Mouse (Mus musculus) testis, postnatal 10 days (tissue): Measurements from ENCODE around the gene Gm45261.

ENCODE experiments used
- DNase-seq: peaks from one replicate; pipeline ENCODE4 v3.0.0; 2021; ENCODE audit warnings: low spot score

Gene Gm45261

GRCm38 (mm10) chr1:80461348-80461747, at the start of gene Gm45261:
Gene Gm45261 (minus strand): TSS chr1:80461448.
- no peak for DNase-seq

GRCm38 (mm10) chr1:80504757-80505156, 43.5 kb upstream of the Gm45261 start:
- DNase-seq = no peak

GRCm38 (mm10) chr1:80504081-80504480, 42.8 kb upstream of the Gm45261 start:
- no peak for DNase-seq

GRCm38 (mm10) chr1:80502456-80503165, 41.4 kb upstream of the Gm45261 start:
- DNase-seq = no peak

- DNase-seq = no peak
Observed at GRCm38 (mm10) chr1:80499264-80499663, 38.0 kb upstream of the Gm45261 start.

- DNase-seq = no peak
Observed at GRCm38 (mm10) chr1:80496360-80496759, 35.1 kb upstream of the Gm45261 start.

GRCm38 (mm10) chr1:80483419-80483818, 22.2 kb upstream of the Gm45261 start:
- no peak for DNase-seq

- no peak for DNase-seq
Observed at GRCm38 (mm10) chr1:80474942-80475341, 13.7 kb upstream of the Gm45261 start.

GRCm38 (mm10) chr1:80472395-80472794, 11.1 kb upstream of the Gm45261 start:
- no peak for DNase-seq

- no peak for DNase-seq
Observed at GRCm38 (mm10) chr1:80459923-80460322, 1.3 kb downstream of the Gm45261 start.

GRCm38 (mm10) chr1:80459477-80459876, 1.8 kb downstream of the Gm45261 start:
- no peak for DNase-seq

GRCm38 (mm10) chr1:80453971-80454370, 7.3 kb downstream of the Gm45261 start:
- no peak for DNase-seq

GRCm38 (mm10) chr1:80451914-80452549, 9.2 kb downstream of the Gm45261 start:
- DNase-seq = no peak

GRCm38 (mm10) chr1:80447554-80447953, 13.7 kb downstream of the Gm45261 start:
- no peak for DNase-seq

- DNase-seq = no peak
Observed at GRCm38 (mm10) chr1:80440911-80441310, 20.3 kb downstream of the Gm45261 start.

GRCm38 (mm10) chr1:80438506-80438905, 22.7 kb downstream of the Gm45261 start:
- DNase-seq = no peak

GRCm38 (mm10) chr1:80427946-80428345, 33.3 kb downstream of the Gm45261 start:
- DNase-seq = no peak

- DNase-seq = no peak
Observed at GRCm38 (mm10) chr1:80427425-80427824, 33.8 kb downstream of the Gm45261 start.

- no peak for DNase-seq
Observed at GRCm38 (mm10) chr1:80424666-80425065, 36.6 kb downstream of the Gm45261 start.

GRCm38 (mm10) chr1:80418321-80419045, 42.8 kb downstream of the Gm45261 start:
- DNase-seq = no peak

- DNase-seq = no peak
Observed at GRCm38 (mm10) chr1:80416329-80416728, 44.9 kb downstream of the Gm45261 start.

GRCm38 (mm10) chr1:80412521-80412920, 48.7 kb downstream of the Gm45261 start:
- DNase-seq = no peak
